In the genomic region with DNA sequence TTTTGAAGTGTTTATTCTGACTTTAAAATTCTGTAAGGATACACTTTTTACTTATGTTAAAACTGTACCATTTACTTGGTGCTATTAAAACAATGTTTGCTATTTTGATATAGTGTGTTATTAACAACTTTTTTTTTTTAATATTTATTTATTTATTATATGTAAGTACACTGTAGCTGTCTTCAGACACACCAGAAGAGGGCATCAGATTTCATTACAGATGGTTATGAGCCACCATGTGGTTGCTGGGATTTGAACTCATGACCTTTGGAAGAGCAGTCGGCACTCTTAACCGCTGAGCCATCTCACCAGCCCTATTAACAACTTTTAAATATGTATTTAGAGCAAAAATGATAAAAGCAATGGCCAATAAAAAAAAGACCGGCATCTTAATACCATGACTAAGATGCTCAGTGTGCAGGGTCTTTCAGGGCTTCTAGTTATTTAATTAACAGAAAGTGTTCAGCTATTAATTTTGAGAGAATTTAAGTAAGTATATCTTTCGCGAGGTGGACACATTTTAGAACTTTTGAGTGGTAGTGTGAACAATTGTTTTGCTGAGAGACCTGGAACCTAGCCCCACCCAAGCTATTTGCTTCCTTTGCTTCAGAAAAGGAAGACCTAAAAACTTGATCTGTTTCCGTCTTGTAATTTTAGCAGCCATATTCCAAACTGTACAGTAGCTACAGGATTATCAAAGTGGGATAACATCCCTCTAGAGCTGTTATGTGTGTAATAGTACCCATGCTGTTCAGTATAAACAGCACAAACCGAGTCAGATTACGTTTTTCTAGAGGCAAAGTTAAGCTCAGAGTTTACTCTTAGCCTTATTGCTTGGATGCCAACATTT, we compare ENCODE assay signal across 9 mouse cellular contexts. TPM values are rescaled to one million over a fixed set of nuclear protein-coding genes. Genes with fewer than 3 reads are reported as not detected.
DNase-seq lines count a peak whose midpoint lies in the region; ATAC-seq and TF ChIP-seq lines count a peak whose summit lies in the region.
"Had no signal": no experiment of that assay in that cellular context is flagged by ENCODE, and none has a peak within 500 bp of the region (broad histone marks: within the 10 kb centered on the region; RNA-seq: fewer than 3 reads in every experiment).

No protein-coding gene starts in this region.

- H3K9ac ChIP-seq in liver, embryonic 11.5 days (ENCODE audit: low read depth, low read length): peak overlapping the region; percentile 51; the same call in 1 of the 2 replicates
- no peak overlapping the region; the same call in 1 of the 2 replicates for H3K9ac ChIP-seq in stomach, postnatal 0 days (ENCODE audit: low read length)

- H3K27ac ChIP-seq in liver, embryonic 11.5 days (ENCODE audit: low read depth, low read length): peak overlapping the region; percentile 72; the same call in 1 of the 2 replicates
- H3K27ac ChIP-seq in stomach, postnatal 0 days (replicated peaks): peak overlapping the region; percentile 56

- H3K9me3 ChIP-seq in erythroblast, embryonic 14.5 days (ENCODE audit: control insufficient read depth, low read length): no peaks in the 10 kb centered on the region
- H3K9me3 ChIP-seq in liver, embryonic 11.5 days (ENCODE audit: control insufficient read depth, low read length): no peaks in the 10 kb centered on the region
- no peaks in the 10 kb centered on the region for H3K9me3 ChIP-seq in stomach, postnatal 0 days (ENCODE audit: control insufficient read depth, low read length)

- ATAC-seq in erythroblast, adult 5-6 weeks (replicated peaks; ENCODE audit: low FRiP score, poor library complexity, severe bottlenecking): no peak
- ATAC-seq in liver, embryonic 11.5 days (replicated peaks; ENCODE audit: low FRiP score): peak; percentile 29
- no peak for ATAC-seq in stomach, postnatal 0 days (ENCODE audit: low FRiP score, low TSS enrichment)

- H3K4me3 ChIP-seq in erythroblast, embryonic 14.5 days (replicated peaks): peak overlapping the region; percentile 88
- peak overlapping the region; percentile 69 for H3K4me3 ChIP-seq in liver, embryonic 11.5 days (ENCODE audit: low read depth, low read length)
- H3K4me3 ChIP-seq in stomach, postnatal 0 days (ENCODE audit: low read depth, low read length): peak overlapping the region; percentile 50

- no peaks in the 10 kb centered on the region; the same call in 1 of the 2 replicates for H3K27me3 ChIP-seq in erythroblast, embryonic 14.5 days (ENCODE audit: control insufficient read depth)
- H3K27me3 ChIP-seq in liver, embryonic 11.5 days (replicated peaks; ENCODE audit: control insufficient read depth, insufficient read depth, low read length): no peaks in the 10 kb centered on the region
- no peaks in the 10 kb centered on the region for H3K27me3 ChIP-seq in stomach, postnatal 0 days (ENCODE audit: control insufficient read depth, insufficient read depth, low read length)

- no peak for TF ChIP-seq CTCF in stomach, postnatal 0 days (IDR thresholded peaks at IDR 0.05; ENCODE audit: low read depth)

- no peak for TF ChIP-seq EP300 in stomach, postnatal 0 days (optimal IDR thresholded peaks at IDR 0.05)

- peak overlapping the region; percentile 76 for H3K4me2 ChIP-seq in liver, embryonic 11.5 days
- peak overlapping the region; percentile 53 for H3K4me2 ChIP-seq in stomach, postnatal 0 days (replicated peaks; ENCODE audit: low read depth)

- WGBS in liver, embryonic 11.5 days: 52% methylated on average over 8 of the region's 8 CpGs
- WGBS in stomach, postnatal 0 days: 47% methylated on average over 8 of the region's 8 CpGs

- DNase-seq in spleen, postnatal 36 days (ENCODE audit: low spot score in 2 of 2): peak; percentile 1 to 2
- no peak for DNase-seq in spleen, postnatal 4 days (ENCODE audit: low spot score in 2 of 2)
- DNase-seq in liver, embryonic 11.5 days (ENCODE audit: low spot score): no peak
- no peak for DNase-seq in stomach, postnatal 0 days (ENCODE audit: low spot score)
- DNase-seq in frontal cortex, postnatal 25 days (ENCODE audit: low spot score in 2 of 2): no peak
- DNase-seq in layer of hippocampus, adult 11-12 months (ENCODE audit: low spot score): no peak

- peaks cover 28% of the 10 kb centered on the region for H3K4me1 ChIP-seq in erythroblast, embryonic 14.5 days (ENCODE audit: control insufficient read depth)
- no peaks in the 10 kb centered on the region; the same call in 1 of the 2 replicates for H3K4me1 ChIP-seq in liver, embryonic 11.5 days (replicated peaks; ENCODE audit: control insufficient read depth, insufficient read depth, low read length)
- no peaks in the 10 kb centered on the region for H3K4me1 ChIP-seq in stomach, postnatal 0 days (replicated peaks; ENCODE audit: control insufficient read depth, insufficient read depth)

- H3K36me3 ChIP-seq in erythroblast, embryonic 14.5 days (ENCODE audit: control insufficient read depth): peaks cover 33% of the 10 kb centered on the region
- H3K36me3 ChIP-seq in liver, embryonic 11.5 days (ENCODE audit: control insufficient read depth, insufficient read depth, low read length): peaks cover 7% of the 10 kb centered on the region
- no peaks in the 10 kb centered on the region for H3K36me3 ChIP-seq in stomach, postnatal 0 days (ENCODE audit: control insufficient read depth, insufficient read depth, low read length)

RNA-seq across cellular contexts. Expression of a gene that starts 0.8 kb away (rescaled TPM):
- 0.73 and 0.99 TPM in 2 replicates for polyA plus RNA-seq in erythroblast, embryonic 14.5 days (2012)
- 73.8 and 84.0 TPM in 2 replicates for total RNA-seq in erythroblast, adult 5-6 weeks (2015; ENCODE audit: low replicate concordance)
- total RNA-seq in erythroblast, adult 5-6 weeks (2017; ENCODE audit: low replicate concordance): 115 and 116 TPM in 2 replicates
- 29.8 and 34.3 TPM in 2 replicates for polyA plus RNA-seq in liver, embryonic 11.5 days (2014; fragmentation: Nextera tagmentation; extraction: Ambion mirVana)
- 24.1 and 25.6 TPM in 2 replicates for polyA plus RNA-seq in stomach, postnatal 0 days (2015; fragmentation: Nextera tagmentation; extraction: Ambion mirVana)

RNA-seq across cellular contexts. Expression of a gene that starts 28.5 kb away (rescaled TPM):
- not detected in 2 replicates for polyA plus RNA-seq in erythroblast, embryonic 14.5 days (2012)
- not detected in 2 replicates for total RNA-seq in erythroblast, adult 5-6 weeks (2015; ENCODE audit: low replicate concordance)
- total RNA-seq in erythroblast, adult 5-6 weeks (2017; ENCODE audit: low replicate concordance): not detected in 2 replicates
- 0.13 and 0.23 TPM in 2 replicates for polyA plus RNA-seq in liver, embryonic 11.5 days (2014; fragmentation: Nextera tagmentation; extraction: Ambion mirVana)
- polyA plus RNA-seq in stomach, postnatal 0 days (2015; fragmentation: Nextera tagmentation; extraction: Ambion mirVana): not detected in 2 replicates
- polyA plus RNA-seq: C2C12 had no signal

RNA-seq across cellular contexts. Expression of a gene that starts 36.8 kb away (rescaled TPM):
- polyA plus RNA-seq in erythroblast, embryonic 14.5 days (2012): 2.8 and 4.2 TPM in 2 replicates
- total RNA-seq in erythroblast, adult 5-6 weeks (2015; ENCODE audit: low replicate concordance): 30.9 and 34.1 TPM in 2 replicates
- total RNA-seq in erythroblast, adult 5-6 weeks (2017; ENCODE audit: low replicate concordance): 52.8 and 58.1 TPM in 2 replicates
- 51.3 and 55.8 TPM in 2 replicates for polyA plus RNA-seq in liver, embryonic 11.5 days (2014; fragmentation: Nextera tagmentation; extraction: Ambion mirVana)
- polyA plus RNA-seq in stomach, postnatal 0 days (2015; fragmentation: Nextera tagmentation; extraction: Ambion mirVana): 42.3 and 44.2 TPM in 2 replicates

Comparison
In these comparisons a context has a peak if more than half of its experiments do, and no peak if none do; other contexts are left out.
1. DNase-seq: peak in spleen, postnatal 36 days (2 of 2); none in spleen, postnatal 4 days (0 of 2), liver, embryonic 11.5 days (single experiment), stomach, postnatal 0 days (single experiment), frontal cortex, postnatal 25 days (0 of 2) and layer of hippocampus, adult 11-12 months (single experiment).
2. RNA of a gene that starts 0.8 kb away (polyA plus RNA-seq): 29.8 to 34.3 TPM in liver, embryonic 11.5 days and 24.1 to 25.6 TPM in stomach, postnatal 0 days; 0.73 to 0.99 TPM in erythroblast, embryonic 14.5 days; every median in the first group is over 10 times any median in the second.
3. Peak in every context shown above with its lines, with median percentiles within 50 percentile points of each other: H3K4me3 ChIP-seq.